Mouse (Mus musculus) erythroblast, embryonic 14.5 days (primary cell): Measurements from ENCODE around the gene Msi2.

Source experiments
- GATA1 ChIP-seq: IDR thresholded peaks from 2 replicates; pipeline ENCODE4 v1.6.1; 2012; ENCODE audit warnings: low read length, inconsistent platforms, mixed read lengths
- TAL1 ChIP-seq: IDR thresholded peaks from 3 replicates; pipeline ENCODE4 v1.6.1; 2012; ENCODE audit warnings: low read length, inconsistent platforms, mixed read lengths

GRCm38 (mm10) chr11:88313512-88313911 lies 404.8 kb downstream of the Msi2 start:
- TF ChIP-seq TAL1 (no peak), GATA1 (no peak)
